Mouse (Mus musculus) testis, postnatal 10 days (tissue): ENCODE measurements around the gene Myh6.
"Not testable (repeated sequence)": the region's sequence is repeated elsewhere in the genome, so short reads cannot be mapped to it uniquely, and the experiment has no call there.

Source experiments
- DNase-seq: peaks from one replicate; pipeline ENCODE4 v3.0.0; 2021; ENCODE audit warnings: low spot score

Myh6 gene

GRCm38 (mm10) chr14:54958503-54958902, 8.2 kb downstream of the Myh6 start:
- no peak for DNase-seq

GRCm38 (mm10) chr14:54956533-54956932, 10.2 kb downstream of the Myh6 start:
- no peak for DNase-seq

GRCm38 (mm10) chr14:54955481-54955880, 11.2 kb downstream of the Myh6 start:
- no peak for DNase-seq

- DNase-seq = no peak
Measured at GRCm38 (mm10) chr14:54954474-54954873, 12.3 kb downstream of the Myh6 start.

- DNase-seq = no peak
Measured at GRCm38 (mm10) chr14:54953664-54954206, 13.0 kb downstream of the Myh6 start.

GRCm38 (mm10) chr14:54951587-54951986, 15.1 kb downstream of the Myh6 start:
- no peak for DNase-seq

GRCm38 (mm10) chr14:54950493-54950892, 16.2 kb downstream of the Myh6 start:
- DNase-seq = no peak

- DNase-seq = no peak
Measured at GRCm38 (mm10) chr14:54948781-54949180, 17.9 kb downstream of the Myh6 start.

GRCm38 (mm10) chr14:54947008-54947407, 19.7 kb downstream of the Myh6 start:
- DNase-seq = not testable (repeated sequence)

- no peak for DNase-seq
Measured at GRCm38 (mm10) chr14:54945975-54946704, 20.6 kb downstream of the Myh6 start.

- DNase-seq = no peak
Measured at GRCm38 (mm10) chr14:54944939-54945338, 21.8 kb downstream of the Myh6 start.

- DNase-seq = no peak
Measured at GRCm38 (mm10) chr14:54943971-54944370, 22.8 kb downstream of the Myh6 start.

GRCm38 (mm10) chr14:54942479-54942878, 24.2 kb downstream of the Myh6 start:
- DNase-seq = no peak

- no peak for DNase-seq
Measured at GRCm38 (mm10) chr14:54941024-54941978, 25.4 kb downstream of the Myh6 start.

- DNase-seq = no peak
Measured at GRCm38 (mm10) chr14:54940176-54940530, 26.6 kb downstream of the Myh6 start.

- DNase-seq = peak; percentile 70
Measured at GRCm38 (mm10) chr14:54939434-54940175, 27.1 kb downstream of the Myh6 start.

GRCm38 (mm10) chr14:54938431-54939219, 28.1 kb downstream of the Myh6 start:
- DNase-seq = no peak

- no peak for DNase-seq
Measured at GRCm38 (mm10) chr14:54937361-54938182, 29.2 kb downstream of the Myh6 start.

- DNase-seq = no peak
Measured at GRCm38 (mm10) chr14:54936831-54937160, 29.9 kb downstream of the Myh6 start.
